Mouse (Mus musculus) lung, embryonic 16.5 days (tissue): ENCODE results near the gene Rsph14. TPM values are rescaled to one million over a fixed set of nuclear protein-coding genes. Genes with fewer than 3 reads are reported as not detected.

Experiments used
- ATAC-seq: fragments of 200-750 bp; cut with Nextera tagmentation; 2 replicates; pipeline ENCODE4 v1.8.0; 2017; ENCODE audit warnings: low read depth, mild to moderate bottlenecking, moderate library complexity
- H3K27ac ChIP-seq: fragments of 300-500 bp; sonication (generic); 2 replicates; pipeline ENCODE4 v1.5.1; 2014; ENCODE audit warnings: mild to moderate bottlenecking, control low read depth, low read length
- H3K27me3 ChIP-seq: fragments of 300-500 bp; sonication (generic); 2 replicates; pipeline ENCODE4 v1.6.1; 2014; ENCODE audit warnings: low read depth, low read length, mixed read lengths; ENCODE audit not compliant: control insufficient read depth, insufficient read depth
- H3K36me3 ChIP-seq: fragments of 300-500 bp; sonication (generic); 2 replicates; pipeline ENCODE4 v1.6.1; 2014; ENCODE audit warnings: low read length; ENCODE audit not compliant: control insufficient read depth, insufficient read depth
- H3K4me1 ChIP-seq: fragments of 300-500 bp; sonication (generic); replicated peaks from 2 replicates; pipeline ENCODE4 v1.6.1; 2014; ENCODE audit warnings: low read length, mixed read lengths; ENCODE audit not compliant: control insufficient read depth, insufficient read depth
- H3K4me2 ChIP-seq: fragments of 300-500 bp; sonication (generic); 2 replicates; pipeline ENCODE4 v1.6.1; 2014; ENCODE audit warnings: low read depth, low read length, control low read depth
- H3K4me3 ChIP-seq: fragments of 300-500 bp; sonication (generic); 2 replicates; pipeline ENCODE4 v1.5.1; 2014; ENCODE audit warnings: mild to moderate bottlenecking, low read length, control low read depth
- H3K9ac ChIP-seq: fragments of 300-500 bp; sonication (generic); 2 replicates; pipeline ENCODE4 v1.6.1; 2014; ENCODE audit warnings: low read length, control low read depth
- H3K9me3 ChIP-seq: fragments of 300-500 bp; sonication (generic); 2 replicates; pipeline ENCODE4 v1.6.1; 2016; ENCODE audit warnings: low read length; ENCODE audit not compliant: control insufficient read depth
- WGBS: fragments of 180-500 bp; shearing (Covaris S2); extraction: QIAGEN DNeasy Blood & Tissue Kit; methylation state at CpG from one replicate; pipeline ENCODE4 v1.1.7; 2014; 5-methylcytosine and 5-hydroxymethylcytosine counted together
- polyA plus RNA-seq: library from polyadenylated mRNA; unstranded; fragments of >200 nt; fragmentation: Nextera tagmentation; extraction: Ambion mirVana; gene quantifications from 2 replicates; pipeline ENCODE4 v1.2.1, GENCODE M21; 2015

Rsph14 gene
- 3.3 and 5.0 TPM in 2 replicates for polyA plus RNA-seq

DNA sequence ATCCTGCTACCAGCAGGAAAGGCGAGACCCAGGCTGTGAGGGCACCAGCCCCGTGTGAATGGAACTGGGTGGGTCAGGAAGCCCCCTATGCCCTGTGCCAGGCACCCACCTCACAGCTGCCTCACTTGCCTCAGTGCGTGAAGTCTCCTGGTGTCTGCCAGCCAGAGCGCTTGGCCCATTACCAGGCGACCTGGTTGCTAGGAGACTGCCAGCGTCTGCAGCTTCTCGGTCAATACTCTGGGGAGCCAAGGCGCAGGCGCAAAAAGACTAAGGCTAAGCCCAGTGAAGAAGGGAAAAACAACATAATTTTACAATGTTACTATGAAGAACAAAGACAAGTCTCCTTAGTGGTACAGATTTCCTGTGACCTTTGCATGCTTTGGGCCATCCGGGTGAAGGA, at the start of gene Rsph14:
Gene Rsph14 (minus strand): TSS at position 192 of the 400 bp plus-strand sequence.
- Histone ChIP-seq H3K27me3 (no peaks in the 10 kb centered on the region), H3K27ac (no peak within 1 kb of the TSS), H3K4me3 (no peak within 1 kb of the TSS), H3K4me1 (peaks cover 4% of the 10 kb centered on the region; the same call in 1 of the 2 replicates), H3K9ac (no peak within 1 kb of the TSS), H3K9me3 (no peaks in the 10 kb centered on the region), H3K36me3 (no peaks in the 10 kb centered on the region), H3K4me2 (no peak within 1 kb of the TSS)
- ATAC-seq: no peak
- 30% methylated on average over 10 of the region's 10 CpGs for WGBS

DNA sequence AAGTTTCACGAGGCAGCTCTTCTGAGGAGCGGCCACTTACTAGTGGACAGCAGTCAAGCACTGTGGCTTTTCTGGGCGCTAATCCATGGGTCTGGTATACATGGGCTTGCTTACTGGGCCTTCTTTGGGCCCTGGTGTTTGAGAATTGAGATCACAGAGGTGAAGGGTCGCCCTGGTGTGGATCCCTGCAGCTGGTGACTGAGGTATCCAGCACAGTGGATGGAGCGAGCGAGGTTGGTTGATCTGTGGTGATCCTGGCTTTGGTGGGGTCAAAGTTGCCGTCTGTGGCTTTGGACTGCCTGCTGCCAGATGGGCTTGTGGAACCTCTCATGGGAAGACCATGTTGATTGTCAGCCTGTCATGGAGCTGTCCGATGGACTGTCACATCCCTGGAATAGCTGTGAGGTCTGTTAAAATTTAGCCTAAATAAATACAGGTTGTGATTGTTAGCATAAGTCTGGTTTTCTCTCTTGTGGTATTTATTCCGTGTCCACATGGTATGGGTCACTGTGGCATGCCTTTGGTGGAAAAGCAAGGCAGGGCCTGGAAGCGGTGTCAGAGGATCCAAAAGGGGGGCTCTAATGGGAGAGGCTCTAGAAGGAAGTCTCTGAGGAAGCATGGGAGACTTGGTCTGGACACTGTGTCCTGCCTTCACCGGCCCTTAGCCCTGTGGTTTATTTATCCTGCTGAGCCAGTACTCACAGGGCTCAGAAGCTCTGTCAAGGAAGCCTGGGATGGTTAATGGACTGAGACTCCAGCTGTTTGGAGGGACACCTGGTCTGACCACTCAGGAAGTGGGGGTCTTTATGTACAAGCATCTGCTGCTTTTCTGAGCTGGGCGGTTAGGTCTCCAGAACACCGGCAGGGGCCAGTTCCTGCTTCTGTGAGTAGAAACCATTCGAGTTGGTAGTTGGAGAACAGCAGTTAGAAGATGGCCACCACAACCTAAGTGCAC, 46.1 kb upstream of the Rsph14 start:
- no peak overlapping the region for H3K4me2 ChIP-seq
- H3K4me3 ChIP-seq: no peak overlapping the region
- no peak for ATAC-seq
- no peak overlapping the region for H3K27ac ChIP-seq
- H3K36me3 ChIP-seq: no peaks in the 10 kb centered on the region
- peaks cover 6% of the 10 kb centered on the region for H3K4me1 ChIP-seq
- no peaks in the 10 kb centered on the region for H3K9me3 ChIP-seq
- WGBS: 65% methylated on average over 14 of the region's 14 CpGs
- H3K27me3 ChIP-seq: no peaks in the 10 kb centered on the region
- H3K9ac ChIP-seq: no peak overlapping the region

DNA sequence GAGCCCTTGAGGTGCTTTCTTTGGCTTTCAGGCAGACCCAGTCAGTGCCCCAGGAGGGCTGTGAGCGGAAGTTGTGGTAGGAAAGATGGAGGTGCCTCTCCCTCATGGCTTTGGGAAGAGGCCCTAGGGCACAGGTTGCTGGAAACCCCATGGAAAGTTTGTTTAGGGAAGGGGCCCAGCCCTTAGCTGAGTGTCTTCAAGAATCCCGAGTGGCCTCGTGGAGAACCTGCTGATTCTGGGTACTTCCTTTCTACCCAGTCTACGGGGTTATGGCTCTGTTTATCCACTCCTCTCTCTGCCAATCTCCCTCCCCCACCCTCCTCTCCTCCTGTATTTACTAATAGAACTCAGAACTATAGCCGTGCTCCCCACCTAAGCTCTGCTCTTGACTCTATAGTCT, 43.3 kb upstream of the Rsph14 start:
- no peak overlapping the region for H3K4me2 ChIP-seq
- 29% methylated on average over 5 of the region's 5 CpGs for WGBS

DNA sequence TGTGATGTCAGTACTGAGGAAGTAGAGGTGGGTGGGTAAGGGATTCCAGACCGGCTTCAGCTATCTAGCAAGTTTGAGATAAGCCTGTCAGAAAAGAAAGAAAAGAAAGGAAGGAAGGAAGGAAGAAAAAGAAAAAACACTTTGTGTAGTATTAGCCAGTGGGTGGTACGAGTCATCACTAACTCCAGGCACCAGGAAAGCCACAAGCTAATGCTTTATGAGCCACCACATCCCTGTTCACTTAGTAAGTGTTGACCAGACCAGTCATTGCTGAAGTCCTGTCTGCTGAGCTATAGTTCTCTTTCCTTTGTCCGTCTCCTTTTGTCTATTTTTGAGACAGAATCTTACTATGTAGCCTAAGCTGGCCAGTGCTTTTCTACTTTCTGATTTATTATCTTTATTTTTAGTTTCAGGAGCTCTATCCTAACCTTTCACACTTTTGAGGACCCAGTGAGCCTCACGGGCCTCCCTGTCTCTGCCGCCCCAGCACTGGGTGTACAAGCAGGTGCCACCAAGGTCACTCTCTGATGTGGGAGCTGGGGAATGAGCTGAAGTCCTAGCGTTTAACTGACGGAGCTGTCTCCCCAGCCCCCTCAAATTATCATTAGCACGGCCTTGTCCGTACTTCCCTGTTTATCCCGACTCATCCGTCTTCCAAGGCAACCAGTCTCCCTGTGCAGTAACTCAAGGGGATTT, 38.0 kb upstream of the Rsph14 start:
- Histone ChIP-seq H3K4me2 (no peak overlapping the region), H3K27ac (peak overlapping the region; percentile 43; the same call in 1 of the 2 replicates), H3K4me1 (peaks cover 31% of the 10 kb centered on the region), H3K36me3 (no peaks in the 10 kb centered on the region), H3K27me3 (no peaks in the 10 kb centered on the region), H3K4me3 (no peak overlapping the region), H3K9me3 (no peaks in the 10 kb centered on the region), H3K9ac (no peak overlapping the region)
- 43% methylated on average over 11 of the region's 11 CpGs for WGBS
- ATAC-seq: no peak

More for the DNA sequence above, 43.3 kb upstream of the Rsph14 start:
- no peak overlapping the region for H3K9ac ChIP-seq
- H3K4me1 ChIP-seq: peaks cover 8% of the 10 kb centered on the region
- no peak overlapping the region; the same call in 1 of the 2 replicates for H3K27ac ChIP-seq
- H3K27me3 ChIP-seq: no peaks in the 10 kb centered on the region
- ATAC-seq: peak; percentile 54
- H3K4me3 ChIP-seq: no peak overlapping the region
- no peaks in the 10 kb centered on the region for H3K9me3 ChIP-seq
- H3K36me3 ChIP-seq: no peaks in the 10 kb centered on the region

DNA sequence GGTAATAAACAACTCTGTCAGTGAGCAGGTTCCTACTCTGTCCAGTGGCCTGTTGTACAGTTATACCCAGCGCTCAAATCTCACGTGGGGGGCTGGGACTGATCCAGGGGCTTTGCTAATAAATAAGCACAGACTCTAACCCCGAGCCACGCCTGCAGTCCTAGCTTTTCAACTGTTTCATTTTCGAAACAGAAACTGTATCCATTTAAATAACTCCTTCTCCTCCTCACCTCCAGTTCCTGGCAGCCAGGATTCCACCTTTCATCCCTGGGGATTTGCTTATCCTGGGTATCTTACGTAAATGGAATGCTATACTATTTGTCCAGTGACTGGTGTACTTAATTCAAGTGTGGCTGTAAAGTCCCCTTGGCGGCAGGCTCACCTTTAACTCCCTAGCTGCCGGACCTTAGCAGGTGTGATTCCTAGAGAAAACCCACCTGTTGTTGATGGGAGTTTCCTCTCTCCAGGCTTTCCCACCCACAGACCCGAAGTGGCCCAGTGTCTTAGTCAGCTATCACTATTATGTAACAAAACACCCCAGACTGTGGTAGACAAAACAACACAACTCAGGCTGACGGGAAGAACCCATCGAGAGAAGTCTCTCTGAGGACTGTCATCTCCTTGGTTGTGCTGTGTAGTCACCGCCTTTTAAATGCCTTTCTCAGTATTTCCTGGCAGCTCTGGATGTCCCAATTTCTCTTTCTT, 36.4 kb upstream of the Rsph14 start:
- Histone ChIP-seq H3K9ac (no peak overlapping the region), H3K27me3 (no peaks in the 10 kb centered on the region), H3K4me1 (peaks cover 45% of the 10 kb centered on the region), H3K4me2 (peak overlapping the region; percentile 49), H3K9me3 (no peaks in the 10 kb centered on the region), H3K4me3 (peak overlapping the region; percentile 15; the same call in 1 of the 2 replicates), H3K36me3 (no peaks in the 10 kb centered on the region), H3K27ac (peak overlapping the region; percentile 71)
- 23% methylated on average over 12 of the region's 12 CpGs for WGBS
- ATAC-seq: peak; percentile 81

DNA sequence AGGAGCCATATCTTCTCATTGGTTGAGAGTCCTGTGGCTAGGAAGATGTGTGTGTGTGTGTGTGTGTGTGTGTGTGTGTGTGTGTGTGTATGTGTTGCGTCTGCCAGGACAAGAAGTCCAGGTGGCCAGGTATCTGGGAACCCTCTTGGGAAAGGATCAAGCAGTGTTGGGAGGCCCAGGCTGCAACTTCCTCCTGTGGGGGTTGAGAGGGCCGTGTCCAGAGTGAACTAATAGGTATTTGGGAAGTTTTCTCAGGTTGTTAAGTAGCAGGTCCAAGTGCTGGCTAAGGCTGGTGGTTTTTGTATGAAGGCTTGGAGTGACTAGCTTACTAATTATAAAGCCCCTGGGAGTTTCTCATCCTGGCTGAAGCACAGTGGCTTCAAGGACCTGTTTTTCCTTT, 35.7 kb upstream of the Rsph14 start:
- no peaks in the 10 kb centered on the region for H3K9me3 ChIP-seq
- peaks cover 51% of the 10 kb centered on the region for H3K4me1 ChIP-seq
- no peaks in the 10 kb centered on the region for H3K27me3 ChIP-seq
- no peak overlapping the region for H3K4me3 ChIP-seq
- H3K4me2 ChIP-seq: peak overlapping the region; percentile 49; the same call in 1 of the 2 replicates
- WGBS: 34% methylated on average over 2 of the region's 2 CpGs
- H3K36me3 ChIP-seq: no peaks in the 10 kb centered on the region
- H3K9ac ChIP-seq: no peak overlapping the region
- ATAC-seq: 0 out of 2 replicates have a peak, but pooled peaks have one; percentile 34
- peak overlapping the region; percentile 71 for H3K27ac ChIP-seq

DNA sequence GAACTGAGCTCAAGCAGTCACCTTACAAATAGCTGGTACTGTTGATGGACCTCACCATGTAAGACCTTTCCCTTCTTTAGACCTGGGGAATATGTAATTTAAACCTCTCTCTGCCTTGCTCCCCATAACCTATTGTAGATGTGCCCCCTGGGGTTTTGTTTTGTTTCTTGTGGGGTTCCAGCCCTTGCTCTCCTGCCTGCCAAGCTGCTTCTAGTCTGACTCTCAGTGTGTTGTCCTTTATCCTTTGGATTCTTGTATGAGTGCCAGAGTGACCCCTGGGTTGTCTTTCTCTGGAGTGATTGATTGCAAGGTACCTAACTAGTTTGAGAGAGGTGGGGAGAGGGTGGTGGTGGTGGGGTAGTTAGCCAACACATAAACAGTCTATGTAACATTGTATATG, 35.1 kb upstream of the Rsph14 start:
- Histone ChIP-seq H3K27me3 (no peaks in the 10 kb centered on the region), H3K9me3 (no peaks in the 10 kb centered on the region), H3K27ac (peak overlapping the region; percentile 71; the same call in 1 of the 2 replicates), H3K4me2 (no peak overlapping the region), H3K9ac (no peak overlapping the region), H3K36me3 (no peaks in the 10 kb centered on the region), H3K4me1 (peaks cover 58% of the 10 kb centered on the region), H3K4me3 (no peak overlapping the region)
- ATAC-seq: no peak

DNA sequence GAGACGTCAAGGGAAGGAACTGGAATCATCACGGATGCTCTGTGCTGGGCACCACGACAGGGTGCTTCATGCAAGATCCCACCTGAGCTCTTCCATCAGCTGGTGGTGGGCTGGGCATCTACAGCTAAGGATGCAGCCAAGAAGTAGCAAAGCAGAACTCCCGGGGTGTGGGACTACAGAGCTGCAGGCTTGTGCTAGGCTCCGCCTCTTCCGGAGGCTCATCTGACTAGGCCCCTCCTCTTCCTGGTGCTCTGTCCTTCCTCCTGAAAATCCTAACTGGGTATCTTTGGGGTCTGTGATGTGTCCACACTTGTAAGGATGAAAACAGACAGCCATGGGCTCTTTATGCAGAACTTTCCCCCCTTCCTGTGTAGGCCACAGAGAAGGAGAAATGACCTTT, 33.3 kb upstream of the Rsph14 start:
- Histone ChIP-seq H3K4me3 (no peak overlapping the region), H3K36me3 (no peaks in the 10 kb centered on the region), H3K9me3 (no peaks in the 10 kb centered on the region), H3K27me3 (no peaks in the 10 kb centered on the region), H3K9ac (no peak overlapping the region), H3K4me2 (no peak overlapping the region), H3K27ac (no peak overlapping the region), H3K4me1 (peaks cover 66% of the 10 kb centered on the region)
- 64% methylated on average over 6 of the region's 6 CpGs for WGBS
- ATAC-seq: no peak
